Mouse (Mus musculus) forebrain, embryonic 15.5 days (tissue): Measurements from ENCODE around the gene Esf1. TPM values are rescaled to one million over a fixed set of nuclear protein-coding genes. Genes with fewer than 3 reads are reported as not detected.
A peak's percentile ranks its signal among the peaks of the same experiment; 100 is the strongest.
"Not testable (repeated sequence)": the region's sequence is repeated elsewhere in the genome, so short reads cannot be mapped to it uniquely, and the experiment has no call there.

Source experiments
- ATAC-seq: fragments of 200-750 bp; cut with Nextera tagmentation; replicated peaks from 2 replicates; pipeline ENCODE4 v1.8.0; 2017; ENCODE audit warnings: mild to moderate bottlenecking, moderate TSS enrichment, moderate library complexity
- H3K27ac ChIP-seq: fragments of 300-500 bp; sonication (generic); replicated peaks from 2 replicates; pipeline ENCODE4 v1.5.1; 2015; ENCODE audit warnings: mild to moderate bottlenecking, inconsistent platforms
- H3K27me3 ChIP-seq: fragments of 300-500 bp; sonication (generic); 2 replicates; pipeline ENCODE4 v1.6.1; 2015; ENCODE audit warnings: inconsistent platforms
- H3K36me3 ChIP-seq: fragments of 300-500 bp; sonication (generic); 2 replicates; pipeline ENCODE4 v1.6.1; 2015; ENCODE audit warnings: mild to moderate bottlenecking, inconsistent platforms
- H3K4me1 ChIP-seq: fragments of 300-500 bp; sonication (generic); 2 replicates; pipeline ENCODE4 v1.6.1; 2015; ENCODE audit warnings: inconsistent platforms
- H3K4me2 ChIP-seq: fragments of 300-500 bp; sonication (generic); replicated peaks from 2 replicates; pipeline ENCODE4 v1.6.1; 2015; ENCODE audit warnings: mild to moderate bottlenecking, inconsistent platforms
- H3K4me3 ChIP-seq: fragments of 300-500 bp; sonication (generic); 2 replicates; pipeline ENCODE4 v1.5.1; 2015; ENCODE audit warnings: mild to moderate bottlenecking, inconsistent platforms
- H3K9ac ChIP-seq: fragments of 300-500 bp; sonication (generic); replicated peaks from 2 replicates; pipeline ENCODE4 v1.6.1; 2015; ENCODE audit warnings: mild to moderate bottlenecking, inconsistent platforms
- H3K9me3 ChIP-seq: fragments of 300-500 bp; sonication (generic); 2 replicates; pipeline ENCODE4 v1.6.1; 2016; ENCODE audit warnings: inconsistent platforms
- WGBS: fragments of 180-500 bp; shearing (Covaris S2); methylation state at CpG from one replicate; pipeline ENCODE4 v1.1.7; 2015; ENCODE audit warnings: mixed read lengths; 5-methylcytosine and 5-hydroxymethylcytosine counted together
- polyA plus RNA-seq: library from polyadenylated mRNA; unstranded; fragments of >200 nt; fragmentation: Nextera tagmentation; extraction: Ambion mirVana; gene quantifications from 2 replicates; pipeline ENCODE4 v1.2.1, GENCODE M21; 2015

The Esf1 gene
- polyA plus RNA-seq = 20.3 TPM in 2 replicates

DNA sequence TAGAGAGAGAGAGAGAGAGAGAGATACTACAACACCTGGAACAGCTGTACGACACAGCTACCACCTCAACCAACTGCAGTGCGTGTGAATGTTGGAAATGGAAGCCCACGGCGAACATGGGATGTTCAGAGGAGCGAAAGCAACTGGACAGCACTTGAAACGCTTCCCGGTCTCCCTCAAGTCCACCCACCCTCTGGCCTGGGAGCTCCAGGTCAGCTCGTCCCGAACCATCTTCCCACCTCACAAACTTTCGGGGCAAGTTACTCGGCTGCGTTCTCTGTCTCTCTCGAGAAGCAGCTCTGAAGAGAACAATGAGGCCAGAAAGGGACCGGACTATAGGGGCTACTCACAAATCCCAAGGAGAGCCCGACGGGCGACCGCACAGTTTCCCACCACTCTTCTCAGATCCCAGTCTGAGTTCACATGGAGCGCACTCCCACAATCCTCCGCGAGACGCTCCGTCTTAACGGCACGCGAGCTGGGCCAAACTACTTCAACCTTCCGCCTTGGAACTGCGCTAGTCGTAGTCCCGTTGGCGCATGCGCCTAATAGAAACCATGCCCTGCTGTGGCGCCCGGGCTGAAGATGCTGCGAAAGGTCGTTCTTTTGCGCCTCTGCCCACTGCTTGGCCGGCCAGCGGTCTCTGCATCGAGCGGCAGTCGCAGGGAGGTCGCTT is at the start of gene Esf1, which contains the start of gene Ndufaf5:
Esf1 (minus strand) TSS at position 438 of the 676 bp plus-strand sequence.
Ndufaf5 (plus strand) TSS at position 523 of the 676 bp plus-strand sequence.
- peak; percentile 99 for ATAC-seq
- Histone ChIP-seq H3K9ac (peak within 1 kb of the TSS; percentile 92), H3K27ac (peak within 1 kb of the TSS; percentile 72), H3K4me1 (peaks cover 21% of the 10 kb centered on the region), H3K27me3 (no peaks in the 10 kb centered on the region), H3K9me3 (no peaks in the 10 kb centered on the region), H3K4me2 (peak within 1 kb of the TSS; percentile 71), H3K36me3 (peaks cover 20% of the 10 kb centered on the region), H3K4me3 (peak within 1 kb of the TSS; percentile 95)
- WGBS = under 1% methylated on average over 43 of the region's 43 CpGs

DNA sequence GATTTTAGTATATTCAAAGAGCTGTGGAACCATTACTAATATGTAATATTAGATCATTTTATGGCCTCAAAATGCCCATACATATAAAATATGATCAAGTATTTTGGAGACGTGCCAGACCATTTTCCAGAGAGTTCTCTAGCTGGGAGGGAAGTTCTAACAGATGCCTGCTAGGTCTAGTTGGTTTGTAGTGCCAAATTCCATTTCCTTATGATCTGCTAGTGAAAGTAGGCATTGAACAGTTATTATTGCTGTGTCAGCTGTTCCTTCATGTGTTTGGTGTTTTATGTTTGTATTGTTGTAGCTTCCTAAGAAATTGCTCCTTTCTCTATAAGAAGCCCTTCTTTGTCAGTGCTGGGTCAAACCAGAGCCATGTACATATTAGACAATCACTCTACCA is 45.6 kb upstream of the Esf1 start:
- 79% methylated on average over 1 of the region's 1 CpGs for WGBS
- Histone ChIP-seq H3K27ac (peak overlapping the region; percentile 11; the same call in 1 of the 2 replicates), H3K9ac (no peak overlapping the region), H3K4me1 (peaks cover 7% of the 10 kb centered on the region; the same call in 1 of the 2 replicates), H3K4me3 (no peak overlapping the region), H3K9me3 (no peaks in the 10 kb centered on the region), H3K27me3 (no peaks in the 10 kb centered on the region), H3K36me3 (no peaks in the 10 kb centered on the region), H3K4me2 (no peak overlapping the region)
- ATAC-seq = peak; percentile 48; the same call in 1 of the 2 replicates

DNA sequence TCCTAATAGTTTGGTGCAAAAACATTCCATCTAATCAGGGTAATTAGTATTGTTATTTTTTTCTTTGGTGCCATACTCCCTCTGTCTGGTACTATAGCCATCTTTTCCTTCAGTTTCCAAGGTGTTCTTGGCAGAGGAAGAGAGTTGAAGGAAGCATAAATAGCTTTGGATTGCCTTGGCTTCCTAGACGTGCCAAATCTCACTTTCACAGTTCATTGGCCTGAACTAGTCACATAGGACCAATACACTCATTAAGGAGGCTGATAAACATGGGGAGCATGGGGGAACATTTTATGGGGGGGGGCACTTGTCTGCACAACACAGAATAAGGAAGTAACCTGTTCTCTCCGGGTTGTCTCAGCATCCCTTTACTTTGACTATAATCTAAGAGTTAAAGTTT is 45.1 kb upstream of the Esf1 start:
- Histone ChIP-seq H3K9me3 (no peaks in the 10 kb centered on the region), H3K27ac (0 out of 2 replicates have a peak overlapping the region, but pooled peaks have one; percentile 33)
- peak; percentile 53 for ATAC-seq

GRCm38 (mm10) chr2:140214519-140215027 is 44.2 kb upstream of the Esf1 start:
- no peak overlapping the region for H3K4me2 ChIP-seq
- H3K9me3 ChIP-seq = no peaks in the 10 kb centered on the region
- no peak overlapping the region for H3K27ac ChIP-seq
- 89% methylated on average over 4 of the region's 4 CpGs for WGBS
- no peaks in the 10 kb centered on the region for H3K36me3 ChIP-seq
- H3K27me3 ChIP-seq = no peaks in the 10 kb centered on the region
- H3K4me1 ChIP-seq = peaks cover 7% of the 10 kb centered on the region; the same call in 1 of the 2 replicates
- H3K4me3 ChIP-seq = no peak overlapping the region
- peak; percentile 55 for ATAC-seq
- no peak overlapping the region for H3K9ac ChIP-seq

More for the DNA sequence above, 45.1 kb upstream of the Esf1 start:
- Histone ChIP-seq H3K36me3 (no peaks in the 10 kb centered on the region), H3K4me3 (no peak overlapping the region), H3K27me3 (no peaks in the 10 kb centered on the region), H3K4me1 (peaks cover 7% of the 10 kb centered on the region; the same call in 1 of the 2 replicates), H3K4me2 (no peak overlapping the region), H3K9ac (no peak overlapping the region)
- WGBS = 48% methylated on average over 2 of the region's 2 CpGs

DNA sequence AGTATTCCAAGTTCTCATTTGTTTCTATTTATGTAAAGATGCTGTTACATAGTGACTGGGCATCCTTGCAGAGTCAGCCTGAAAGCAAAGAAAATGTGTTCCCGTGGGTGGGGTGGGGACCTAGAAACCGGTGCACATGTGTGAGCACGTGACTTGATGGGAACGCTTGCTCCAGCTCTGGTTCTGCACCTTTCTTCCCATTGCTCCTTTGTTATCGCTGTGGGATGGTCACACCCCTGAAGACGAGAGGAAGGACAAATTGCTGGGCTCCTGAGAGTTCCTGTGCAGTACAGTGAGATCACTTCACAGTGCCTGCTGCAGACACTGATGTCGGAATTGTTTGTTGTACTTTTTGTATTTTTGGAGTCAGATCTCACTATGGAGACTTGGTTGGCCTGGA is 33.4 kb upstream of the Esf1 start:
- H3K36me3 ChIP-seq = peaks cover 35% of the 10 kb centered on the region
- no peak for ATAC-seq
- no peak overlapping the region for H3K27ac ChIP-seq
- H3K9ac ChIP-seq = no peak overlapping the region
- H3K27me3 ChIP-seq = no peaks in the 10 kb centered on the region
- H3K9me3 ChIP-seq = no peaks in the 10 kb centered on the region
- H3K4me3 ChIP-seq = no peak overlapping the region
- 96% methylated on average over 7 of the region's 7 CpGs for WGBS
- H3K4me2 ChIP-seq = no peak overlapping the region
- H3K4me1 ChIP-seq = no peaks in the 10 kb centered on the region

GRCm38 (mm10) chr2:140202573-140202972 is 32.2 kb upstream of the Esf1 start:
- ATAC-seq = no peak
- WGBS = 89% methylated on average over 5 of the region's 5 CpGs

GRCm38 (mm10) chr2:140200713-140201112 is 30.3 kb upstream of the Esf1 start:
- Histone ChIP-seq H3K27me3 (no peaks in the 10 kb centered on the region), H3K4me3 (no peak overlapping the region), H3K9me3 (no peaks in the 10 kb centered on the region), H3K36me3 (peaks cover 30% of the 10 kb centered on the region), H3K4me1 (no peaks in the 10 kb centered on the region), H3K4me2 (no peak overlapping the region), H3K27ac (no peak overlapping the region), H3K9ac (no peak overlapping the region)
- WGBS = 87% methylated on average over 2 of the region's 2 CpGs
- ATAC-seq = no peak

More at GRCm38 (mm10) chr2:140202573-140202972, 32.2 kb upstream of the Esf1 start:
- H3K9ac ChIP-seq = no peak overlapping the region
- no peaks in the 10 kb centered on the region for H3K4me1 ChIP-seq
- H3K4me3 ChIP-seq = no peak overlapping the region
- H3K27ac ChIP-seq = no peak overlapping the region
- H3K36me3 ChIP-seq = peaks cover 35% of the 10 kb centered on the region
- H3K9me3 ChIP-seq = no peaks in the 10 kb centered on the region
- no peaks in the 10 kb centered on the region for H3K27me3 ChIP-seq
- H3K4me2 ChIP-seq = no peak overlapping the region

GRCm38 (mm10) chr2:140185685-140186210 is 15.4 kb upstream of the Esf1 start:
- H3K27ac ChIP-seq, H3K27me3 ChIP-seq, H3K4me3 ChIP-seq, H3K9ac ChIP-seq, ATAC-seq, H3K9me3 ChIP-seq, H3K4me2 ChIP-seq, H3K4me1 ChIP-seq: not testable (repeated sequence)
- 88% methylated on average over 3 of the region's 3 CpGs for WGBS
- H3K36me3 ChIP-seq = peaks cover 22% of the 10 kb centered on the region

DNA sequence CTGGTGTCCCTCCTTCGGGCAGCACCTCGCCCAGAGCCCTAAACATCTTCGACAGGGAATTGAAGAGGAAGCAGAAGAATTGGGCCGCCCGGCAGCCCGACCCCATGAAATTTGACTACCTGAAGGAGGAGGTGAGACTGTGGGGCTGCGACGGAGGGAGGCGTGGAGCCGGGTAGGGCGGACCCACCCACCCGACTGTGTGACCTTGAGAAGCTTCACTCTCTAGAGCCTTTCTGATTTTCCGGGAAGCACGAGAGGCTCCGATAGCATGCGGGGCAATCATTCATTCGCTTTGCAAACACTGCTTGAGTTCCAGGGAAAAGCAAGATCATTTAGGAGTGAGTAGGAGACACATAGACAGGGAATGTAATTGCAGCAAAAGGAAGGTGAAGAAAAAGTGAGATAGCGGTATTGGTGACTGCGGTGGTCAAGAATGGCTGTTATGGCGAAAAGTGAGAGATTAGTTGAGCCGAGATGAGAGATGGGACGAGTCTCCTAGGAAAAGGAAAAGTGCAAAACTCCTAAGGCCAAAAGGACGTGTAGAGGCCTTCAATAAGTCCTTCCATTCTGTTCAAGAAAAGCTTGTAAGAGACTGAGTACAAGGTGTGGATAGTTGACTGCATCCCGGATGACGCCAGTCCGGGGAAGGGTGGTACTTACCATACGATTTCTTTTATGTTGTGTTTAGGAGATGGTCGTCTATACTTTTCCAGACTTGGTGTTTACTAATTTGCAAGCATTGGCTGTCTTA is 614 bp upstream of the Esf1 start:
- Histone ChIP-seq H3K27me3 (no peaks in the 10 kb centered on the region), H3K9ac (peak overlapping the region; percentile 92), H3K36me3 (peaks cover 21% of the 10 kb centered on the region; the same call in 1 of the 2 replicates), H3K4me2 (peak overlapping the region; percentile 71), H3K4me1 (peaks cover 21% of the 10 kb centered on the region), H3K27ac (peak overlapping the region; percentile 72), H3K9me3 (no peaks in the 10 kb centered on the region), H3K4me3 (peak overlapping the region; percentile 95)
- ATAC-seq = peak; percentile 87
- 5% methylated on average over 28 of the region's 28 CpGs for WGBS

GRCm38 (mm10) chr2:140169057-140169456 is 1.3 kb downstream of the Esf1 start:
- H3K27ac ChIP-seq = no peak overlapping the region
- H3K9me3 ChIP-seq = no peaks in the 10 kb centered on the region
- no peaks in the 10 kb centered on the region for H3K27me3 ChIP-seq
- H3K36me3 ChIP-seq = peaks cover 23% of the 10 kb centered on the region
- H3K9ac ChIP-seq = no peak overlapping the region
- H3K4me3 ChIP-seq = no peak overlapping the region
- WGBS = 89% methylated on average over 1 of the region's 1 CpGs
- H3K4me2 ChIP-seq = no peak overlapping the region
- peaks cover 21% of the 10 kb centered on the region for H3K4me1 ChIP-seq
- ATAC-seq = no peak

- H3K9ac ChIP-seq = no peak overlapping the region
- no peak for ATAC-seq
- no peaks in the 10 kb centered on the region for H3K27me3 ChIP-seq
- H3K4me2 ChIP-seq = no peak overlapping the region
- no peaks in the 10 kb centered on the region for H3K4me1 ChIP-seq
- H3K27ac ChIP-seq = no peak overlapping the region
- peaks cover 40% of the 10 kb centered on the region for H3K36me3 ChIP-seq
- WGBS = 96% methylated on average over 5 of the region's 5 CpGs
- no peak overlapping the region for H3K4me3 ChIP-seq
- no peaks in the 10 kb centered on the region for H3K9me3 ChIP-seq
Measured at GRCm38 (mm10) chr2:140163351-140163854, 7.0 kb downstream of the Esf1 start.
